Mouse (Mus musculus) spleen, adult 2 months (tissue): ENCODE results near the gene Raly.

Experiments used
- CTCF ChIP-seq: fragments of 200-500 bp; IDR thresholded peaks from 2 replicates; pipeline ENCODE4 v1.5.1; 2011; ENCODE audit warnings: mild to moderate bottlenecking, inconsistent platforms; ENCODE audit not compliant: insufficient read depth, insufficient read length, insufficient replicate concordance; ENCODE audit errors: extremely low read depth
- POLR2A ChIP-seq: fragments of 200-500 bp; IDR thresholded peaks from 2 replicates; pipeline ENCODE4 v1.6.1; 2011; ENCODE audit warnings: low read depth, low read length, inconsistent platforms

GRCm38 (mm10) chr2:154809107-154809762 lies 18.3 kb downstream of the Raly start:
- TF ChIP-seq POLR2A (no peak), CTCF (no peak)
